Mouse (Mus musculus) MEL (cell line): ENCODE data around the gene Vmn1r237. TPM values are rescaled to one million over a fixed set of nuclear protein-coding genes. Genes with fewer than 3 reads are reported as not detected.

Experiments
- DNase-seq: peaks from one replicate; pipeline ENCODE4 v3.0.0; 2011; ENCODE audit warnings: low read depth, low spot score
- H3K27ac ChIP-seq: 2 replicates; pipeline ENCODE4 v1.5.1; 2012; ENCODE audit warnings: low read depth, mild to moderate bottlenecking, control low read depth, low read length, moderate library complexity; ENCODE audit not compliant: control insufficient read depth
- H3K27me3 ChIP-seq, 2 experiments: fragments of 150-350 bp in 1 of 2; sonication (generic) in 1 of 2; 2 replicates each; pipeline ENCODE4 v1.6.1; 2012; ENCODE audit warnings: low read length in 2 of 2, mild to moderate bottlenecking in 2 of 2, improper control_type of control experiment in 1 of 2, moderate library complexity in 1 of 2; ENCODE audit not compliant: insufficient read depth in 2 of 2, control insufficient read depth in 1 of 2
- H3K36me3 ChIP-seq, 2 experiments: 2 replicates each; pipeline ENCODE4 v1.6.1; 2012 to 2014; ENCODE audit warnings: low read length in 2 of 2, improper control_type of control experiment in 1 of 2, inconsistent platforms in 1 of 2, mild to moderate bottlenecking in 1 of 2; ENCODE audit not compliant: insufficient read depth in 2 of 2, control insufficient read depth in 1 of 2
- H3K4me1 ChIP-seq, 2 experiments: fragments of 150-350 bp in 1 of 2; sonication (generic) in 1 of 2; 2 replicates each; pipeline ENCODE4 v1.6.1; 2012; ENCODE audit warnings: low read length in 2 of 2, improper control_type of control experiment in 1 of 2, mild to moderate bottlenecking in 1 of 2; ENCODE audit not compliant: insufficient read depth in 2 of 2, control insufficient read depth in 1 of 2
- H3K4me3 ChIP-seq, 2 experiments: fragments of 150-350 bp in 1 of 2; sonication (generic) in 1 of 2; 2 replicates each; pipeline ENCODE4 v1.5.1; 2012; ENCODE audit warnings: low read depth in 2 of 2, low read length in 2 of 2, mild to moderate bottlenecking in 2 of 2, moderate library complexity in 2 of 2, control low read depth in 1 of 2, improper control_type of control experiment in 1 of 2; ENCODE audit not compliant: control insufficient read depth in 1 of 2, insufficient read depth in 1 of 2
- H3K79me2 ChIP-seq: 2 replicates; pipeline ENCODE4 v1.6.1; 2012; ENCODE audit warnings: mild to moderate bottlenecking, low read length, moderate library complexity; ENCODE audit not compliant: control insufficient read depth, poor library complexity, insufficient read depth
- H3K9ac ChIP-seq: 2 replicates; pipeline ENCODE4 v1.6.1; 2012; ENCODE audit warnings: low read depth, mild to moderate bottlenecking, control low read depth, low read length, moderate library complexity; ENCODE audit not compliant: control insufficient read depth, poor library complexity, severe bottlenecking
- H3K9me3 ChIP-seq: fragments of 150-350 bp; sonication (generic); replicated peaks from 2 replicates; pipeline ENCODE4 v1.6.1; 2012; ENCODE audit warnings: mild to moderate bottlenecking, low read length, improper control_type of control experiment, moderate library complexity; ENCODE audit not compliant: insufficient read depth
- CHD2 ChIP-seq: IDR thresholded peaks from 2 replicates; pipeline ENCODE4 v1.6.1; 2011; ENCODE audit warnings: low read length, improper control_type of control experiment
- CTCF ChIP-seq, 3 experiments: IDR thresholded peaks in 2 of 3; conservative IDR thresholded peaks in 1 of 3; 2 replicates each; pipeline ENCODE4 v1.5.1; 2011 to 2012; ENCODE audit warnings: low read length in 3 of 3, low read depth in 2 of 3, mild to moderate bottlenecking in 2 of 3, improper control_type of control experiment in 1 of 3, inconsistent platforms in 1 of 3, mixed read lengths in 1 of 3, moderate library complexity in 1 of 3; ENCODE audit not compliant: control insufficient read depth in 1 of 3, insufficient read depth in 1 of 3, poor library complexity in 1 of 3, severe bottlenecking in 1 of 3
- E2F4 ChIP-seq: IDR thresholded peaks from 2 replicates; pipeline ENCODE4 v1.6.1; 2011; ENCODE audit warnings: low read depth, low read length, improper control_type of control experiment, borderline replicate concordance
- JUND ChIP-seq: IDR thresholded peaks from 2 replicates; pipeline ENCODE4 v1.6.1; 2011; ENCODE audit warnings: low read depth, mild to moderate bottlenecking, improper control_type of control experiment, low read length
- KAT2A ChIP-seq: conservative IDR thresholded peaks from 2 replicates; pipeline ENCODE4 v1.6.1; 2012; ENCODE audit warnings: low read depth, low read length, improper control_type of control experiment, inconsistent platforms
- MAFK ChIP-seq: IDR thresholded peaks from 2 replicates; pipeline ENCODE4 v1.6.1; 2011; ENCODE audit warnings: low read depth, mild to moderate bottlenecking, low read length, improper control_type of control experiment, borderline replicate concordance
- MAX ChIP-seq: IDR thresholded peaks from 2 replicates; pipeline ENCODE4 v1.6.1; 2011; ENCODE audit warnings: low read length, improper control_type of control experiment
- MEF2A ChIP-seq: IDR thresholded peaks from 2 replicates; pipeline ENCODE4 v1.6.1; 2014; ENCODE audit warnings: low read depth, mild to moderate bottlenecking, inconsistent platforms, low read length, improper control_type of control experiment; ENCODE audit not compliant: poor library complexity, insufficient replicate concordance, severe bottlenecking; ENCODE audit errors: extremely low read depth
- NELFE ChIP-seq: IDR thresholded peaks from 2 replicates; pipeline ENCODE4 v1.6.1; 2011; ENCODE audit warnings: low read depth, low read length, improper control_type of control experiment
- NRF1 ChIP-seq: IDR thresholded peaks from 2 replicates; pipeline ENCODE4 v1.6.1; 2014; ENCODE audit warnings: low read depth, mild to moderate bottlenecking, inconsistent platforms, low read length, improper control_type of control experiment, moderate library complexity; ENCODE audit not compliant: poor library complexity, insufficient read depth, severe bottlenecking
- POLR2A ChIP-seq, 2 experiments: IDR thresholded peaks; 2 replicates each; pipeline ENCODE4 v1.6.1; 2011 to 2012; ENCODE audit warnings: low read length in 2 of 2, mild to moderate bottlenecking in 2 of 2, control low read depth in 1 of 2, improper control_type of control experiment in 1 of 2, low read depth in 1 of 2, moderate library complexity in 1 of 2; ENCODE audit not compliant: control insufficient read depth in 1 of 2, insufficient read depth in 1 of 2, poor library complexity in 1 of 2
- POLR2AphosphoS2 ChIP-seq: IDR thresholded peaks from 2 replicates; pipeline ENCODE4 v1.6.1; 2011; ENCODE audit warnings: low read length, improper control_type of control experiment
- RAD21 ChIP-seq: IDR thresholded peaks from 2 replicates; pipeline ENCODE4 v1.6.1; 2011; ENCODE audit warnings: mild to moderate bottlenecking, low read depth, low read length, improper control_type of control experiment
- RCOR1 ChIP-seq: IDR thresholded peaks from 2 replicates; pipeline ENCODE4 v1.6.1; 2012; ENCODE audit warnings: low read depth, mild to moderate bottlenecking, inconsistent platforms, low read length, improper control_type of control experiment
- SMC3 ChIP-seq: IDR thresholded peaks from 2 replicates; pipeline ENCODE4 v1.6.1; 2011; ENCODE audit warnings: low read depth, low read length, improper control_type of control experiment
- TAL1 ChIP-seq: IDR thresholded peaks from 2 replicates; pipeline ENCODE4 v1.6.1; 2012; ENCODE audit warnings: mild to moderate bottlenecking, inconsistent platforms, low read length, moderate library complexity, mixed read lengths
- TCF12 ChIP-seq: IDR thresholded peaks from 2 replicates; pipeline ENCODE4 v1.6.1; 2014; ENCODE audit warnings: low read depth, mild to moderate bottlenecking, inconsistent platforms, low read length, improper control_type of control experiment, moderate library complexity
- UBTF ChIP-seq: IDR thresholded peaks from 2 replicates; pipeline ENCODE4 v1.6.1; 2012; ENCODE audit warnings: low read depth, mild to moderate bottlenecking, inconsistent platforms, low read length, improper control_type of control experiment, moderate library complexity, borderline replicate concordance; ENCODE audit not compliant: insufficient read depth
- USF1 ChIP-seq: IDR thresholded peaks from 2 replicates; pipeline ENCODE4 v1.6.1; 2014; ENCODE audit warnings: low read depth, mild to moderate bottlenecking, inconsistent platforms, low read length, improper control_type of control experiment, moderate library complexity
- USF2 ChIP-seq, 2 experiments: IDR thresholded peaks; 2 replicates each; pipeline ENCODE4 v1.6.1; 2011 to 2012; ENCODE audit warnings: improper control_type of control experiment in 2 of 2, low read length in 2 of 2, borderline replicate concordance in 1 of 2, inconsistent platforms in 1 of 2, low read depth in 1 of 2, mild to moderate bottlenecking in 1 of 2; ENCODE audit not compliant: insufficient read depth in 1 of 2
- ZKSCAN1 ChIP-seq: IDR thresholded peaks from 2 replicates; pipeline ENCODE4 v1.6.1; 2012; ENCODE audit warnings: low read depth, mild to moderate bottlenecking, inconsistent platforms, low read length, improper control_type of control experiment, moderate library complexity
- ZMIZ1 ChIP-seq: IDR thresholded peaks from 2 replicates; pipeline ENCODE4 v1.6.1; 2012; ENCODE audit warnings: low read depth, mild to moderate bottlenecking, inconsistent platforms, low read length, improper control_type of control experiment, moderate library complexity
- ZNF384 ChIP-seq: IDR thresholded peaks from 2 replicates; pipeline ENCODE4 v1.6.1; 2012; ENCODE audit warnings: low read depth, mild to moderate bottlenecking, inconsistent platforms, low read length, improper control_type of control experiment
- polyA plus RNA-seq, 2 experiments: library from polyadenylated mRNA; stranded (reverse) in 1 of 2; unstranded in 1 of 2; fragments of >175 nt in 1 of 2; fragments of >200 nt in 1 of 2; gene quantifications; 2 replicates each; pipeline versions ENCODE4 v1.2.1 to v1.2.4; 2012; ENCODE audit warnings: low replicate concordance in 2 of 2, low read depth in 1 of 2; ENCODE audit not compliant: insufficient read length in 2 of 2, insufficient read depth in 1 of 2, missing spikeins in 1 of 2
- total RNA-seq: library from RNA; depleted of rRNA; stranded (reverse); fragments of 300-350 nt; gene quantifications from 2 replicates; pipeline ENCODE4 v1.2.3, GENCODE M21; 2012

The Vmn1r237 gene
- total and polyA plus RNA-seq, 3 experiments, result not detected

DNA sequence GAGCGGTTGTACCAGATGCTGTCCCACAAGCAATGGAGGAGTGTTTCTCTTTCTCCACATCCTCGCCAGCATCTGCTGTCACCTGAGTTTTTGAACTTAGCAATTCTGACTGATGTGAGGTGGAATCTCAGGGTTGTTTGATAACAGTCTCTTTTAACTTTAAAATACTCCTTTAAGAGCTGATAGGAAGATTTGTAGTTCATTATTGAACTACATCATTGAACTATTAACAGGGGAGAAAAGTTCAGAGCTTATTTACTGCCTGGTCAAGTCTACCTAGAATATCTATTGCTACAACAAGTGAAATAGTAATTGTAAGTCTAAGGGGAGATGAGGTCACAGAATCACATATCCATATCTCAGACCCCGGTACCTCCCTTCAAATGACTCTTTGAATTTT, 29.0 kb upstream of the Vmn1r237 start, which contains the start of gene Vmn1r236:
TSS of gene Vmn1r236 (plus strand) at position 301 of the 400 bp plus-strand sequence.
- Histone ChIP-seq H3K79me2 (no peaks in the 10 kb centered on the region), H3K36me3 (no peaks in the 10 kb centered on the region), H3K27me3 (no peaks in the 10 kb centered on the region; a peak in 1 of 4 replicates)
- TF ChIP-seq POLR2A (IDR thresholded peaks at IDR 0.05; ENCODE audit: control insufficient read depth in 1 of 2, insufficient read depth in 1 of 2, low read depth in 1 of 2, low read length in 2 of 2, poor library complexity in 1 of 2) (no peak), ZKSCAN1 (no peak), KAT2A (no peak), TAL1 (no peak), POLR2AphosphoS2 (no peak), MEF2A (no peak), SMC3 (no peak), JUND (no peak), UBTF (no peak), MAX (no peak), CTCF (IDR thresholded peaks at IDR 0.05 in 2 of 3, conservative IDR thresholded peaks at IDR 0.05 in 1 of 3; ENCODE audit: control insufficient read depth in 1 of 3, insufficient read depth in 1 of 3, low read depth in 2 of 3, low read length in 3 of 3, poor library complexity in 1 of 3, severe bottlenecking in 1 of 3) (no peak)
- TF ChIP-seq, all 39 proteins: peak for 0
- H3K27ac ChIP-seq, result no peak within 1 kb of the TSS
- no peaks in the 10 kb centered on the region for H3K4me1 ChIP-seq
- H3K4me3 ChIP-seq, result no peak within 1 kb of the TSS
- DNase-seq, result no peak
- H3K9ac ChIP-seq, result no peak within 1 kb of the TSS
- no peaks in the 10 kb centered on the region for H3K9me3 ChIP-seq

DNA sequence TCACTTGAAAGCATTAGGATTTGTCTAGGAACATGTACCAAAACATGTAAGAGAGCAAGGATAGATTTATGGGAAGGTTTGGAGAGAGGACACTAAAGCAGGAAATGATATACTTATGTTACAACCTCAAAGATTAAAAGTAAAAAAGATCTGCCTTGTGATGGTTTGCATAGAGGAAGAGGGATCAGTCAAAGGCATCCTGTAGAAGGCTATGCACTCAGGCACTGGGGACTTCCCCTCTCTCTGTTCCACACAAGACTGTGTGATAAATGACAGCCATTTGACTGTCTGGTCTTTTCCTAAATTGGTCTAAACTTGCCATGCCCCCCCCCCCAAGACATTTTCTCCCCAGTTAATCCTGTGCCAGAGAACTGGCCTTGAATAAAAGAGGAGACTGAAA, 27.3 kb upstream of the Vmn1r237 start:
- Histone ChIP-seq H3K36me3 (no peaks in the 10 kb centered on the region), H3K4me1 (no peaks in the 10 kb centered on the region), H3K4me3 (no peak overlapping the region), H3K27ac (no peak overlapping the region), H3K79me2 (no peaks in the 10 kb centered on the region), H3K27me3 (no peaks in the 10 kb centered on the region), H3K9ac (no peak overlapping the region), H3K9me3 (no peaks in the 10 kb centered on the region)
- DNase-seq, result no peak
- TF ChIP-seq ZKSCAN1 (no peak), SMC3 (no peak), RCOR1 (no peak), MAX (no peak), NELFE (no peak), MAFK (no peak), TAL1 (no peak), POLR2A (IDR thresholded peaks at IDR 0.05; ENCODE audit: control insufficient read depth in 1 of 2, insufficient read depth in 1 of 2, low read depth in 1 of 2, low read length in 2 of 2, poor library complexity in 1 of 2) (no peak), RAD21 (no peak)

DNA sequence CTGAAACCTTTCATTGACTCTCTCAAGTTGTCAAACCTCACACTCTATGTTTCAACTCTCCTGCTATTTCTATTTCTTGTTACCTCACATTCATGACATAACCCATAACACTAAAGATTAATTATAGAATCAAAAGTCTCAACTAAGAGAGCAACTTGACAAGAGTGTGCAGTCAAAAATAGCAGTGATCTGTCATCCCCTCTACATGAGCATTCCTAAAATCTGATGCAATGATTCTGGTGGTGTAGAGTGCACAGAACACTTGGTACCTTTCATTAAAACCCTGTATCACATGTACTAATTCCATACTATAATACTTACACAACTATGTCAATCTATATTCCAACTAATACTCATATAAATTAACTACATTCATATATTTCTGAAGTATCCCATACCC, 22.0 kb upstream of the Vmn1r237 start:
- Histone ChIP-seq H3K4me3 (no peak overlapping the region), H3K4me1 (no peaks in the 10 kb centered on the region), H3K27me3 (no peaks in the 10 kb centered on the region), H3K27ac (no peak overlapping the region), H3K79me2 (no peaks in the 10 kb centered on the region), H3K36me3 (no peaks in the 10 kb centered on the region), H3K9me3 (no peaks in the 10 kb centered on the region), H3K9ac (no peak overlapping the region)
- DNase-seq, result no peak
- TF ChIP-seq E2F4 (no peak), TCF12 (no peak), ZNF384 (no peak), JUND (no peak), RAD21 (no peak), ZMIZ1 (no peak), CHD2 (no peak), UBTF (no peak), USF2 (IDR thresholded peaks at IDR 0.05; ENCODE audit: borderline replicate concordance in 1 of 2, insufficient read depth in 1 of 2, low read depth in 1 of 2, low read length in 2 of 2) (no peak), USF1 (no peak), NELFE (no peak), CTCF (IDR thresholded peaks at IDR 0.05 in 2 of 3, conservative IDR thresholded peaks at IDR 0.05 in 1 of 3; ENCODE audit: control insufficient read depth in 1 of 3, insufficient read depth in 1 of 3, low read depth in 2 of 3, low read length in 3 of 3, poor library complexity in 1 of 3, severe bottlenecking in 1 of 3) (no peak), RCOR1 (no peak), NRF1 (no peak)
